Mouse (Mus musculus) hindbrain, postnatal 0 days (tissue): ENCODE results near the gene Fignl2. TPM values are rescaled to one million over a fixed set of nuclear protein-coding genes. Genes with fewer than 3 reads are reported as not detected.

Experiments used
- ATAC-seq: fragments of 200-750 bp; cut with Nextera tagmentation; 2 replicates; pipeline ENCODE4 v1.8.0; 2017; ENCODE audit warnings: mild to moderate bottlenecking, moderate TSS enrichment, moderate library complexity
- DNase-seq: peaks from one replicate; pipeline ENCODE4 v3.0.0-alpha.2; 2015; ENCODE audit warnings: low spot score
- H3K27ac ChIP-seq: fragments of 300-500 bp; sonication (generic); 2 replicates; pipeline ENCODE4 v1.5.1; 2014; ENCODE audit warnings: mild to moderate bottlenecking
- H3K27me3 ChIP-seq: fragments of 300-500 bp; sonication (generic); 2 replicates; pipeline ENCODE4 v1.6.1; 2014; ENCODE audit warnings: low read length, mixed read lengths; ENCODE audit not compliant: insufficient read depth
- H3K36me3 ChIP-seq: fragments of 300-500 bp; sonication (generic); 2 replicates; pipeline ENCODE4 v1.6.1; 2014; ENCODE audit warnings: low read length, mixed read lengths; ENCODE audit not compliant: insufficient read depth
- H3K4me1 ChIP-seq: fragments of 300-500 bp; sonication (generic); 2 replicates; pipeline ENCODE4 v1.6.1; 2014; ENCODE audit warnings: antibody characterized with exemption, low read length, mixed read lengths; ENCODE audit not compliant: insufficient read depth
- H3K4me2 ChIP-seq: fragments of 300-500 bp; sonication (generic); 2 replicates; pipeline ENCODE4 v1.6.1; 2014; ENCODE audit warnings: low read depth, mild to moderate bottlenecking, low read length, moderate library complexity, mixed read lengths
- H3K4me3 ChIP-seq: fragments of 300-500 bp; sonication (generic); 2 replicates; pipeline ENCODE4 v1.5.1; 2014; ENCODE audit warnings: low read length
- H3K9ac ChIP-seq: fragments of 300-500 bp; sonication (generic); replicated peaks from 2 replicates; pipeline ENCODE4 v1.6.1; 2014; ENCODE audit warnings: mild to moderate bottlenecking, low read length, moderate library complexity, mixed read lengths
- H3K9me3 ChIP-seq: fragments of 300-500 bp; sonication (generic); 2 replicates; pipeline ENCODE4 v1.6.1; 2016; ENCODE audit warnings: low read length, mixed read lengths
- CTCF ChIP-seq: IDR thresholded peaks from 2 replicates; pipeline ENCODE4 v1.5.1; 2016; ENCODE audit warnings: antibody characterized with exemption, control low read depth, low read depth
- WGBS: fragments of 180-500 bp; shearing (Covaris S2); extraction: QIAGEN DNeasy Blood & Tissue Kit; methylation state at CpG from one replicate; pipeline ENCODE4 v1.1.7; 2014; 5-methylcytosine and 5-hydroxymethylcytosine counted together
- polyA plus RNA-seq: library from polyadenylated mRNA; unstranded; fragments of >200 nt; fragmentation: Nextera tagmentation; extraction: Ambion mirVana; gene quantifications from 2 replicates; pipeline ENCODE4 v1.2.1, GENCODE M21; 2015
- total RNA-seq: library from RNA; depleted of rRNA; stranded (reverse); fragments of >200 nt; gene quantifications from 2 replicates; pipeline ENCODE4 v1.2.3, GENCODE M21; 2014; rRNA removed

The Fignl2 gene
- total RNA-seq (2.3 and 4.0 TPM in 2 replicates), polyA plus RNA-seq (0.10 and 0.11 TPM in 2 replicates)

GRCm38 (mm10) chr15:101077813-101078730 lies at the start of gene Fignl2:
Gene Fignl2 (minus strand): TSS chr15:101078567.
- Histone ChIP-seq H3K27ac (peak within 1 kb of the TSS; percentile 79), H3K9ac (peak within 1 kb of the TSS; percentile 70), H3K4me1 (peaks cover 15% of the 10 kb centered on the region), H3K4me3 (peak within 1 kb of the TSS; percentile 65), H3K27me3 (no peaks in the 10 kb centered on the region), H3K9me3 (no peaks in the 10 kb centered on the region), H3K36me3 (no peaks in the 10 kb centered on the region), H3K4me2 (peak within 1 kb of the TSS; percentile 74)
- no peak for TF ChIP-seq CTCF
- ATAC-seq (peak; percentile 30), DNase-seq (no peak)
- under 1% methylated on average over 67 of the region's 96 CpGs for WGBS

DNA sequence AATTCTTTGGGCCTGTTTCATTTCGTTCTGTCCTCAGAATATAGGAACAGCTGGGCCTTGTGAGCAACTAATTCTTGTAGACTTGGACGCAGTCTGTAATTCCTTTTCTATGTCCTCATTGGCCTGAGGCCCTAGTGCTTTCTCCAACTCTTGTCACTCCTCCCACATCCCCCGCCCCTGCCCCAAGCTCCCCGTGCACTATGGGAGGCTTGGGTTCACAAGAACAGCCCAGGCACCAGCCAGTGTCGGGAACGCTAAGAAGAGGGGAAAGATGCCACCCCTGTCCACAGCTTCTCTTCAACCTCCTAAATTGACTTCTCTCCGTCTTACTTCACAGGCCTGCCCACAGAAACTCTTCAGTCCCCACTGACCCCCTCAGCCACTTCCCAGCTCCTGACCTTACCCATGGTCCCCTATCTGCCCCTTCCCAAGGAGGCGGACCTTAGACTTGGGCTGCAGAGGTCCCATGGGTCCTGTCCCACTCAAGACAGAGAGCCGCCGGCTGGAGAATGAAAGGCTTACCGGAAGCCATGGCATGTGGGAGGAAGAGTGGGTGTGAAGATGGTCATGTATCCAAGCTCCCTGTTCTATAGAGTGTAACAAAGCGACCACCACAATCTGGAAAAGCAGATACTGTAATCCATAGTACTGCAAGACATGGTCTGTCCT lies 48.6 kb upstream of the Fignl2 start:
- Histone ChIP-seq H3K9ac (no peak overlapping the region), H3K4me3 (no peak overlapping the region), H3K4me2 (no peak overlapping the region), H3K27ac (no peak overlapping the region), H3K36me3 (no peaks in the 10 kb centered on the region), H3K9me3 (no peaks in the 10 kb centered on the region), H3K4me1 (peaks cover 4% of the 10 kb centered on the region), H3K27me3 (peaks cover 8% of the 10 kb centered on the region)
- WGBS, result 77% methylated on average over 12 of the region's 12 CpGs
- DNase-seq (no peak), ATAC-seq (no peak)
- TF ChIP-seq CTCF, result no peak

DNA sequence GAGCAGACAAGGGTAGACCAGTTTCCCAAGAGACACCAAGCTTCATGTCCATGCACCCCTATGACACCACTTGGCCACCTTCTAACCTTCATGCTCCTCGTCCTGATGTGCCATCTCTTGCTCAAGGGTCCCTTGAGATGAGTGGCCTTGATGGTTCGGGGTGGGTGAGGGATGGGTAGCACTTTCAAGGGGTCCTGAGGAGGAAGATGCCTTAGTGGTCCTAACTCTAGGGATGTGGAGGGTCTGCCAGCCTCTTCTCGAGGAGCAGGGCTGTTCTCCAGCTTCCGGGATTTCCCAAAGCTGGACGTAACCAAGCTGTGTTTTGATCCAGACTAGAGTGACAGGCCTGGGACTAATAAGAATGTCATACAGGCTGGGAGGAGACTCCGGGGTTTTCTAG lies 47.2 kb upstream of the Fignl2 start:
- no peak overlapping the region for H3K4me2 ChIP-seq
- DNase-seq, result no peak
- no peak for ATAC-seq
- no peak overlapping the region for H3K27ac ChIP-seq
- peaks cover 4% of the 10 kb centered on the region for H3K4me1 ChIP-seq
- H3K36me3 ChIP-seq, result no peaks in the 10 kb centered on the region
- H3K27me3 ChIP-seq, result peaks cover 8% of the 10 kb centered on the region
- no peak overlapping the region for H3K9ac ChIP-seq
- no peak for TF ChIP-seq CTCF
- no peaks in the 10 kb centered on the region for H3K9me3 ChIP-seq
- 90% methylated on average over 6 of the region's 6 CpGs for WGBS
- H3K4me3 ChIP-seq, result no peak overlapping the region

GRCm38 (mm10) chr15:101123202-101123601 lies 44.8 kb upstream of the Fignl2 start:
- 49% methylated on average over 4 of the region's 4 CpGs for WGBS

GRCm38 (mm10) chr15:101122290-101122589 lies 43.9 kb upstream of the Fignl2 start:
- H3K4me1 ChIP-seq, result no peaks in the 10 kb centered on the region
- H3K27ac ChIP-seq, result no peak overlapping the region
- 42% methylated on average over 2 of the region's 2 CpGs for WGBS
- H3K9me3 ChIP-seq, result no peaks in the 10 kb centered on the region
- no peak overlapping the region for H3K4me2 ChIP-seq
- no peak overlapping the region for H3K9ac ChIP-seq
- 0 out of 2 replicates have a peak, but pooled peaks have one; percentile 4 for TF ChIP-seq CTCF
- no peak for ATAC-seq
- no peaks in the 10 kb centered on the region for H3K27me3 ChIP-seq
- H3K4me3 ChIP-seq, result no peak overlapping the region
- no peak for DNase-seq
- H3K36me3 ChIP-seq, result no peaks in the 10 kb centered on the region

More at GRCm38 (mm10) chr15:101123202-101123601, 44.8 kb upstream of the Fignl2 start:
- Histone ChIP-seq H3K4me1 (no peaks in the 10 kb centered on the region), H3K27me3 (no peaks in the 10 kb centered on the region), H3K9me3 (no peaks in the 10 kb centered on the region), H3K36me3 (no peaks in the 10 kb centered on the region), H3K4me2 (no peak overlapping the region), H3K9ac (no peak overlapping the region), H3K27ac (no peak overlapping the region), H3K4me3 (no peak overlapping the region)
- DNase-seq, result no peak
- TF ChIP-seq CTCF, result no peak
- no peak for ATAC-seq

- H3K36me3 ChIP-seq, result no peaks in the 10 kb centered on the region
- DNase-seq (no peak), ATAC-seq (no peak)
- H3K9ac ChIP-seq, result no peak overlapping the region
- H3K27ac ChIP-seq, result no peak overlapping the region
- no peaks in the 10 kb centered on the region for H3K9me3 ChIP-seq
- TF ChIP-seq CTCF, result no peak
- H3K4me1 ChIP-seq, result no peaks in the 10 kb centered on the region
- H3K4me2 ChIP-seq, result no peak overlapping the region
- H3K27me3 ChIP-seq, result no peaks in the 10 kb centered on the region
- H3K4me3 ChIP-seq, result no peak overlapping the region
- 73% methylated on average over 9 of the region's 9 CpGs for WGBS
These were observed 43.3 kb upstream of the Fignl2 start for GRCm38 (mm10) chr15:101121411-101122289.
